Mouse (Mus musculus): ENCODE results near the gene Snx29. TPM values are rescaled to one million over a fixed set of nuclear protein-coding genes. Genes with fewer than 3 reads are reported as not detected.

Gene Snx29
- polyA plus RNA-seq, 1 experiment from 2014 or later: 19.2 TPM

DNA sequence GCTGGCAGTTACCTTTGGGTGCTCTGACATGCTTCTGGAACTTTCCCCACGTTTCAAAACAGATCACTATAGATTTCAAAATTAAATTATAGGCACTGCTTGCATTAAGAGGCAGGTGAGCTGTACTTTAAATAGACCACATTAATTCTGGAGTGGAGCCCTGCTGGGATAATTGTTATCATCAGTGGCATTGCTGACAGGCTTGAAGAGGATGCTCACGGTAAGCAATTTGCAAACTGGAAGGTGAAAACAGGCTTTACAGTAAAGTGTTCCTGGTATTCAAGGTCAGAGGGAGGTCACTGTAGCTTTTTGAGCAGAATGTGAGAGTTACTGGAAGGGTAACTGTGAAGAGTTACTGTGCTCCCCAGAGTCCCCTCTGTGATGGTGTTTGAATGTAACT lies 66.6 kb downstream of the Snx29 start:
- Histone ChIP-seq H3K4me2 (replicated peaks) (no peak overlapping the region), H3K4me3 (no peak overlapping the region), H3K9ac (no peak overlapping the region), H3K9me3 (replicated peaks) (no peaks in the 10 kb centered on the region), H3K4me1 (no peaks in the 10 kb centered on the region), H3K27me3 (no peaks in the 10 kb centered on the region), H3K27ac (no peak overlapping the region), H3K36me3 (no peaks in the 10 kb centered on the region)
- 37% methylated on average over 2 of the region's 2 CpGs for WGBS
- no peak for ATAC-seq (ENCODE audit: low FRiP score)

DNA sequence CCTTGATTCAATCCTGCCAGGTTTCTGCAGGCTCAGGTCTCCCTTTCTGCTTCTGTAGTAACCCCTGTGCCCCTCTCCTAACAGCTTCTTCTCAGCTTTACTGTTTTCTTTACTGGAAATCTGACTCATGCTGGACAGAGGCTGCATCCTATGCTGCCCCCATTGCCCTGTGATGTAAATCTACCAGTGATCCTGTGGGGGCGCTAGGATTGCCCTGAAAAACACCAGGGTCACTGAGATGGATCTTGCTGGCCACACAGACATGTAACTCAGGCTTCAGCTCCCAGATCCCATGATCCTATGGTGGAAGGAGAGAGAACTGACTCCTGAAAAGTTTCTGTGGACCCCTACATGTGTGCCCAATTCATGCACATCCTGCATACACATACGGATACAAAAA lies 73.9 kb downstream of the Snx29 start:
- Histone ChIP-seq H3K4me2 (replicated peaks) (no peak overlapping the region), H3K4me1 (no peaks in the 10 kb centered on the region), H3K27ac (no peak overlapping the region), H3K36me3 (0 out of 2 replicates have a peak, but pooled peaks cover 8% of the 10 kb centered on the region), H3K4me3 (no peak overlapping the region), H3K27me3 (no peaks in the 10 kb centered on the region), H3K9me3 (replicated peaks) (no peaks in the 10 kb centered on the region), H3K9ac (no peak overlapping the region)
- no peak for ATAC-seq (ENCODE audit: low FRiP score)
- 53% methylated on average over 2 of the region's 2 CpGs for WGBS

DNA sequence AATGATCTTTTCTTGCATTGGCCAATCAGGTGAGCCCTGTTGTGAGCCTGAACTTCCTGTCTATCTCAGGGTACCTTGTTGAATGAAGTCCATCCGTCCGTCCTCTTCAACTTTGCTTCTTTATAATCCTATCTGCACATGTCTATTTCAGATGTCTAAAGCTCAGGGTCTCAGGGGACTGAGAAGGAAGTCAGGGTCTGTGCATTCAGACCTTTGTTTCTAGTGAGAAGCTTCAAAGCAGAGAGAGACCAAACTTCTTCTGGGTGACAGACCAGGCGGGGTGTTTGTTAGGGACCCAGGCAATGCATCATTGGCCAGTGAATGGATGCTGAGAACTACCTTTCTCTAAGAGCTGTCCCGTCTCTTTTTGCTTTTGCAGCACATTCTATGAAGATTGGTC lies 76.7 kb downstream of the Snx29 start:
- no peak overlapping the region for H3K4me3 ChIP-seq
- H3K4me1 ChIP-seq: no peaks in the 10 kb centered on the region
- 83% methylated on average over 4 of the region's 4 CpGs for WGBS
- ATAC-seq (ENCODE audit: low FRiP score): no peak
- peaks cover 20% of the 10 kb centered on the region; the same call in 1 of the 2 replicates for H3K36me3 ChIP-seq
- no peaks in the 10 kb centered on the region for H3K9me3 ChIP-seq (replicated peaks)
- no peaks in the 10 kb centered on the region for H3K27me3 ChIP-seq
- H3K9ac ChIP-seq: no peak overlapping the region
- no peak overlapping the region for H3K4me2 ChIP-seq (replicated peaks)
- no peak overlapping the region for H3K27ac ChIP-seq

DNA sequence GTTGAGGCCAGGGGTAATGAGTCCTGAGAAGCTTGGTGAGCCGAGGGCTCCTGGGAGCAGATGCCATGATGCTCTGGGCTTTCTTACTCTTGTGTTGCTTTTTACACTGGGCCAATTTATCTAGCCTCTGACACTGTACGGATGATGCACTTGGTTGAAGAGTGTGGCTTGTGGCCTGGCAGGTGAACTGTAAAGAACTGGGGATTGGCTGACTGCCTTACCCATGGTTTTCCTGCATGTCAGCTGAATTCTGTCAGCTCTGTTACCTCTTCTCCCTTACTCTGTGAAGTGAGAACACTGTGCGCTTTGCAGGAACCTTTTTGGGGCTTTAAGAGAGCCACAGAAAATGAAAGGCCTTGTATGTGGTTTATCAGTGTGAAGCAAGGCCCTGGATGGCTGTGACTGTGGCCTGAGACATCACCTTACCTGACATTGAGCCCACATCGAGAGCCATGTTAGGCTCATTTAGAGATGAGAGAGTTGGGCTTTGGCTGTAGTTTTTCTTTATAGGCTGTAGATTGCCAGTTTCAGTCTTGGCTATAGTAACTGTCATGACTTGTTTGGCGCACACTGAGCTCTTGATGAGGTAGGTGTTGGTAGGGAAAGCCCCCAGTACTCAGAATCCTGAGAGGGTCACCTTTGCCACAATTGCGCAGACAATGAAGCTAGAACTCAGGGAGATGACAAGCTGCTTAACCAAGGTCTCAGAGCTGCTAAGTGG lies 77.3 kb downstream of the Snx29 start:
- Histone ChIP-seq H3K4me1 (no peaks in the 10 kb centered on the region), H3K4me2 (replicated peaks) (no peak overlapping the region), H3K36me3 (peaks cover 20% of the 10 kb centered on the region; the same call in 1 of the 2 replicates), H3K27ac (no peak overlapping the region), H3K9me3 (replicated peaks) (no peaks in the 10 kb centered on the region), H3K27me3 (no peaks in the 10 kb centered on the region), H3K4me3 (no peak overlapping the region), H3K9ac (no peak overlapping the region)
- 93% methylated on average over 6 of the region's 6 CpGs for WGBS
- no peak for ATAC-seq (ENCODE audit: low FRiP score)

DNA sequence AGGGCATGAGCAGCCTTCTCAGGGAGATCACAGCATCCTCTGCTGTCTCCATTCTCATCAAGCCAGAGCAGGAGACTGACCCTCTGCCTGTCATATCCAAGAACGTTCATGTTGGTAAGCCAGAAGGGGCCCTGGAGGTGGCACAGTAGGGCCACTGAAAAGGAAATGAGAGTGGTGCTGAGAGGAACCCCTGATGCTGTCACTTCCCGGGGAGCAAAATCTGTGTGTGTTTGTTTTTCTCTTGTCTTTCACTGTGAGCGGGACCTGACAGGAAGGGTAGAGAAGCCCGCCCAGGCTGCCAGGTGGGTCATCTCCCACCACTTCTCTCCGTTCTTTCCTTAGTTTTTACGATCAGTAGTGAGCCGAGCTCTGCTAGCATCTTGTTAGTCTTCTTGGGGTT lies 78.2 kb downstream of the Snx29 start:
- H3K9me3 ChIP-seq (replicated peaks): no peaks in the 10 kb centered on the region
- WGBS: 67% methylated on average over 7 of the region's 7 CpGs

DNA sequence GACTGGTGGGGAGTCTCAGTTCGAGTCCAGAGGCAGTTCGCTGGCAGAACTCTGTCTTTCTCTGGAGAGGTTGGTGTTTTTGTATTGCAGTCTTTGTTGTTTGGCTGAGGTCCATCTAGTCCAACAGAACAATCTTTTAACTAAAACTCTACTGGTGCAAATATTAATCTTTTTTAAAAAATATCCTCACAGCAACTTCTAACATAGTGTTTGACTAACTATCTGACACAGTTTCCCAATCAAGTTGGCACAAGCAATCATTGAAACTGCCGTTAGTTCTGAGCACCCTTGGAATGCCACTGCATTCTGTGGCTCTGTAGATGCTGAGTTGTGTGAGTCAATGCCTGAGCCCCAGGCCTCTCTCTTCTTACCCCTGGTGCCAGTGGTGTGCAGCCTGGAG lies 82.5 kb downstream of the Snx29 start:
- Histone ChIP-seq H3K9me3 (replicated peaks) (no peaks in the 10 kb centered on the region), H3K4me2 (replicated peaks) (no peak overlapping the region), H3K27ac (no peak overlapping the region), H3K9ac (no peak overlapping the region), H3K4me1 (no peaks in the 10 kb centered on the region), H3K27me3 (no peaks in the 10 kb centered on the region), H3K36me3 (peaks cover 22% of the 10 kb centered on the region), H3K4me3 (no peak overlapping the region)
- 86% methylated on average over 3 of the region's 3 CpGs for WGBS
- ATAC-seq (ENCODE audit: low FRiP score): no peak

More for the DNA sequence above, 78.2 kb downstream of the Snx29 start:
- Histone ChIP-seq H3K4me3 (no peak overlapping the region), H3K4me1 (no peaks in the 10 kb centered on the region), H3K4me2 (replicated peaks) (no peak overlapping the region), H3K9ac (no peak overlapping the region), H3K27ac (no peak overlapping the region), H3K36me3 (peaks cover 25% of the 10 kb centered on the region), H3K27me3 (no peaks in the 10 kb centered on the region)
- ATAC-seq (ENCODE audit: low FRiP score): no peak

DNA sequence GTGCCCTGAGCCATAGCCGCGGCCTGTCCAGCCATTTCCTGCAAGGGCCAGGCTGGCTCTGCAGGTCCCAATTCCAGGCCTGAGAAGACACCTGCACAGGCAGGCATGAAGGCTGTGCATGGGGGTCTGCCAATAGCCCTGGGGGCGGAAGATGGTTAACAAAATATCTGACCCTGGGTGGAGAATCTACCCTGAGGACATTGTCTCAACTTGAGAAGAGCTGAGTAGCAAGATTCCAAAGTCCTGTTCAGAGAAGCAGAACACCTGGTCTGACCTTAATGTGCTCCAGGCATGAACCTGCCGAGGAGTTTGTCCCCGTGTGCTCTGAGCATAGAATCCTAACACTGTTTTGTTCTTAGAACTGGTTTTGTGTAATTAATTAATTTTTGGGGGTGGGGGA lies 83.5 kb downstream of the Snx29 start:
- Histone ChIP-seq H3K27me3 (no peaks in the 10 kb centered on the region), H3K4me3 (no peak overlapping the region), H3K36me3 (peaks cover 20% of the 10 kb centered on the region), H3K4me2 (replicated peaks) (no peak overlapping the region), H3K4me1 (no peaks in the 10 kb centered on the region), H3K9me3 (replicated peaks) (no peaks in the 10 kb centered on the region), H3K9ac (no peak overlapping the region), H3K27ac (no peak overlapping the region)
- WGBS: 95% methylated on average over 5 of the region's 5 CpGs
- no peak for ATAC-seq (ENCODE audit: low FRiP score)

DNA sequence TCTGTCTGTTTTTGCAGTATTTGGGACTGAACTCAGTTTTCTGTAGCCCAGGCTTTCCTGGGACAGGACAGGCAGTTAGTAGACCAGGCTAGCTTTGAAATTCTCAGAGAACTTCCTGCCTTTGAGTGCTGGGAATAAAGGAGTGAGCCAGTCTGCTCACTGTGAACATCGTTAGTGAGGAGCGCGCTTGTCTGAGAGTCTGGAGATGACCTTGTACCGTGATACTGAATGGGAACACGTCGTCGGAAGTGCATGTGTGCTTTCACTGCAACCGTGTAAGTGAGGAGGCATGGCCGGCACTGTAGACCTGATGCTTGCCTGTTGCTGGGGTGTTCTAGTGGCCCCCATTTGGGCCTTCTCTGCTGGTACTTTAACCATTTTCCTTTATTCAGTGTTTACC lies 83.9 kb downstream of the Snx29 start:
- no peak overlapping the region for H3K4me2 ChIP-seq (replicated peaks)
- WGBS: 83% methylated on average over 9 of the region's 9 CpGs

DNA sequence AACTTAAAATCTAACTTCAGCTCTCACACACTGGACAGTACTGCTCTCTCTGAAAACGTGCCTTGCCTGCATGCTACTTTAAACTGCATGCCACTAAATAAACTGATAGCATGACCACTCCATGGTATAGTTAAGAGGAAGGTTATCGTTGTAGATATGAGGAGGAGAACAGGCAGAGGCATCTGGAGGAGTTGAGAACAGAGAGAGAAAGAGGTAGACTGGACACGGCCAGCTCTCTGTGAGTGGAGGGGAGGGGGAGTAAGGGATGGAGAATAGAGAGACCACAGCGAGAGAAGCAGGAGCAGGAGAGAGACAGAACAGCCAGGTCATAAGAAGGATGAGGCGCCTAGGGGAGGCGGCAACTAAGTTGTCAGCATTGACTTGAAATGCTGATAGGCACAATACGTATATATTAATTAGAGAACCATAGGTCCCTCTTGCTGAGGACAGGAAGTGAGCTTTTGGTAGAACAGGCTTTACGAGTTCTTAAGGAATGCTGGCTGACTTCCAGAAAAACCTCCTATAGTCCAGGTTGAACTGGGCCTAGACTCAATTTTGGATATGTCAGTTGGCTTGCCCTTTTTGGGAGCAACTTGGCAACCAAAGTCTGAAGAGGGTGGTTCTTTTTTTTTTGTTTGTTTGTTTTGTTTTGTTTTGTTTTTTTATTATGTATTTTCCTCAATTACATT lies 85.4 kb downstream of the Snx29 start:
- no peak overlapping the region for H3K9ac ChIP-seq
- H3K4me2 ChIP-seq (replicated peaks): no peak overlapping the region
- no peaks in the 10 kb centered on the region for H3K27me3 ChIP-seq
- H3K27ac ChIP-seq: no peak overlapping the region
- no peaks in the 10 kb centered on the region for H3K4me1 ChIP-seq
- peaks cover 15% of the 10 kb centered on the region for H3K36me3 ChIP-seq
- no peaks in the 10 kb centered on the region for H3K9me3 ChIP-seq (replicated peaks)
- no peak for ATAC-seq (ENCODE audit: low FRiP score)
- H3K4me3 ChIP-seq: no peak overlapping the region
- WGBS: 86% methylated on average over 8 of the region's 8 CpGs

More for the DNA sequence above, 83.9 kb downstream of the Snx29 start:
- H3K9ac ChIP-seq: no peak overlapping the region
- no peak overlapping the region for H3K27ac ChIP-seq
- H3K4me3 ChIP-seq: no peak overlapping the region
- no peak for ATAC-seq (ENCODE audit: low FRiP score)
- no peaks in the 10 kb centered on the region for H3K27me3 ChIP-seq
- no peaks in the 10 kb centered on the region for H3K9me3 ChIP-seq (replicated peaks)
- peaks cover 20% of the 10 kb centered on the region for H3K36me3 ChIP-seq
- no peaks in the 10 kb centered on the region for H3K4me1 ChIP-seq

DNA sequence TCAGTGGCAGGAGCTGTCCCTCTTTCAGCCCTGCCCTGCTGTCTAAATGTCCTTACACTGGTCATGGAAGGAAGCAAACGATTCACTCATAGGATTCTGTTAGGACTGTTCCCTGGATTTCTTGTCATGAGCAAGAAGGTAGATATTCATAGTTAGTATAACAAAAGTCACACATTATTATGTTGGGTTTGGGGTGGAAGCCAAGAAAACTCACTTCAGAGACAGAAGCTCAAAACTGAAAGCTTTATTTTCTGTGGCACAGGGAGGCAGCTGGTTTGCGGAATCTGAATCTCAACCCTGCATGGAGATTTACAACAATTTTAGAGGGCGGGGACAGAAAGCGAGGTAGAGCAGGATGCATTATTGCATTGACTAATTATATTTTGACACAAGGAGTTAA lies 86.0 kb downstream of the Snx29 start:
- H3K4me1 ChIP-seq: no peaks in the 10 kb centered on the region
- no peaks in the 10 kb centered on the region for H3K9me3 ChIP-seq (replicated peaks)
- peaks cover 10% of the 10 kb centered on the region for H3K36me3 ChIP-seq
- ATAC-seq (ENCODE audit: low FRiP score): no peak
- no peaks in the 10 kb centered on the region for H3K27me3 ChIP-seq
- WGBS: 95% methylated on average over 4 of the region's 4 CpGs
- H3K27ac ChIP-seq: no peak overlapping the region
- H3K4me2 ChIP-seq (replicated peaks): no peak overlapping the region
- H3K4me3 ChIP-seq: no peak overlapping the region
- no peak overlapping the region for H3K9ac ChIP-seq

DNA sequence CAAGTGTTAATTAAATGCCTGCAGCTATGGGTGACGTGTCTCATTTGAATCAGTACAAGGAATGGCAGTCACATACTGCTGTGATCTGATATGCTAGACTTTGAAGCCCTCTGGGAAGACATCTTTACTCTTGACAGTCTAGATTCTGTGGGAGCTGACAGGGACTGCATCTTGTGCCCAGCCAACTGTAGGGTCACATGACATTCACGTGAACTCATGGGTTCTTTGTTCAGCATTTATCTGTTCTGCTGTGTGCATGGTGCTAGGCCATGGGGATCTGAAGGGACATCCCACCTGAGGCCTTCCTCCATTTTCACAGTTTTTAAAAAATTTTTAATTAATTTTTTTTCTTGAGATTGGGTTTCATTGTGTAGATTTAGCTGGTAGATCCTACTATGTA lies 91.9 kb downstream of the Snx29 start:
- no peaks in the 10 kb centered on the region for H3K27me3 ChIP-seq
- H3K4me3 ChIP-seq: no peak overlapping the region
- H3K27ac ChIP-seq: no peak overlapping the region
- H3K36me3 ChIP-seq: peaks cover 10% of the 10 kb centered on the region; the same call in 1 of the 2 replicates
- H3K9ac ChIP-seq: no peak overlapping the region
- H3K4me1 ChIP-seq: no peaks in the 10 kb centered on the region
- ATAC-seq (ENCODE audit: low FRiP score): no peak
- WGBS: 81% methylated on average over 2 of the region's 2 CpGs
- H3K9me3 ChIP-seq (replicated peaks): no peaks in the 10 kb centered on the region
- no peak overlapping the region for H3K4me2 ChIP-seq (replicated peaks)

DNA sequence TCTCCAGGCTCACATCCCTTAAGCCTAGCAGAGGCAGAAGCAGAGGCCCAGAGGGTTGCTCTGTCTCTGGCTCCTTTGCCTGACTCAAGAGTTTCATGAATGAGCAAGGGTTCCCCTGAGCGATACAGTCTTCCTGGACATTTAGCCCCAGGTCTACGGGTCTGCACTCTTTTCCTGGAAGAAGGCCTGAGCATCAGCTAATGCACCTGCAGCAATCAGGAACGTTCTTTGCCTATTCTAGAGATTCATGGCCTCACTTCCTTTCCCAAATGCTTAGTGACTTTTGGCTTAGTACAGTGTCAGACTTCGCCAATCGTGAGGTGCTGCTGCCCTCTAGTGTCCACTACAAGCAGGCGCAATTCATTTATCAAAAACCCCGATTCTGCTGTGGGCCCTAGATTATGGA lies 95.5 kb downstream of the Snx29 start:
- peak; percentile 61; the same call in 1 of the 2 replicates for ATAC-seq (ENCODE audit: low FRiP score)
- H3K36me3 ChIP-seq: peaks cover 14% of the 10 kb centered on the region; the same call in 1 of the 2 replicates
- H3K9me3 ChIP-seq (replicated peaks): no peaks in the 10 kb centered on the region
- no peak overlapping the region for H3K9ac ChIP-seq
- H3K4me1 ChIP-seq: no peaks in the 10 kb centered on the region
- no peak overlapping the region for H3K4me2 ChIP-seq (replicated peaks)
- no peak overlapping the region for H3K27ac ChIP-seq
- WGBS: 19% methylated on average over 7 of the region's 7 CpGs
- no peak overlapping the region for H3K4me3 ChIP-seq
- H3K27me3 ChIP-seq: no peaks in the 10 kb centered on the region
